Mouse (Mus musculus): ENCODE measurements around the gene Gm39115.
"Not testable (repeated sequence)": the region's sequence is repeated elsewhere in the genome, so short reads cannot be mapped to it uniquely, and the experiment has no call there.

Gm39115 gene

DNA sequence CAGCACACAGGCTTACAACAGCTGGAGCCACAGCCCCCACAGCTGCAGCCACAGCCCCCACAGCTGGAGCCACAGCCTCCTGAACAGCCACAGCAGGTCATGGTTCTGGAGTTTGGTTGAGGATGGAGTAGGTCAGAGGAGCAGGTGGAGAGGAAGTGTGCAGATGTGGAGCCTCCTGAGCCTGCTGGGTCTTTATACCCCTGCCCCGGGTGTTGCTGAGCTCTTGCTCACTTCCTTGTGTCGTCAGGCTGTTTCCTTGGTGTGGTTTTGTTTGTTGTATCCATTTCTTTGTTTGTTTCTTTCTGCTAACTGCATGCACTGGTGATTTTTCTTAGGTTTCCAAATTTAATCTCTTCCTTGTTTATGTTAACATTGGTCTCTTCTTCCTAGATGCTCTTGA, at the start of gene Gm39115:
TSS of gene Gm39115 (minus strand) at position 101 of the 400 bp plus-strand sequence.
- not testable (repeated sequence) for DNase-seq (ENCODE audit: low spot score)

DNA sequence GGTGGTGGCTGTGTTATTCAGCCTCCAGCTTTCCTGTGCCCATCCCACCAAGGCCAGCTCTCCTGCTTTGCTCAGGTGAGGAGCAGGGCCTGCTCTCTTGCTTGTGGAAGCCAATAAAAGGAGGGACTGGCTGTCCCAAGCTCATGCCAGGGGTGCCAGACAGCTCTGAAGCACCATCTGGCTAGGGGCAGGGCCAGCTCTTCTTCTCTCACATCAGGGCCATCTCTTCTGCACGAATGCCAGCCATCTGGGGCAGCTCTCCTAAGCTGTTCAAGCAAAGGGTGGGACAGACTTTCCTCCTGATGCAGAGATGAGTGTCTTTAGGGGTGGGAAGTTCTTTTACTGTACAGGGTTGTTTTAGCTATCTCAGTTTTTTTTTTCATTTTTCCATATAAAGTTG, 45.2 kb upstream of the Gm39115 start:
- no peak for DNase-seq (ENCODE audit: low spot score)

DNA sequence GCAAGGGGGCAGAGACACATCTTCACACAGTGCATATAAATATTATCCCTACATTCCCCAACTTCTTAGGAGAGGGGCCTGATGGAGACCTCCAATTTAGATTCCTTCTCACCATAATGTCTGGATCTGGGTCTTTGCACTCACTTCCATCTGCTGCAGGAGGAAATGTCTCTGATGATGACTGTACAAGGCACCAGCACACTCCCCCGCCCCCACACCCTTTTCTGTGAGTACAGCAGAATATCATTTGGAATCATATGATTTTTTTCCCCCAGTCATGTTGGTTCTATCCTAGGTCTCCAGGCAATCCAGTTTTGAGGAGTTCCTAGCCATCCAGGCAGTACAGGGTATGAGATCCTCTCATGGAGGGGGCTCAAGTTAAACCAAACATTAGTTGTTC, 42.9 kb upstream of the Gm39115 start:
- DNase-seq (ENCODE audit: low spot score), result no peak

DNA sequence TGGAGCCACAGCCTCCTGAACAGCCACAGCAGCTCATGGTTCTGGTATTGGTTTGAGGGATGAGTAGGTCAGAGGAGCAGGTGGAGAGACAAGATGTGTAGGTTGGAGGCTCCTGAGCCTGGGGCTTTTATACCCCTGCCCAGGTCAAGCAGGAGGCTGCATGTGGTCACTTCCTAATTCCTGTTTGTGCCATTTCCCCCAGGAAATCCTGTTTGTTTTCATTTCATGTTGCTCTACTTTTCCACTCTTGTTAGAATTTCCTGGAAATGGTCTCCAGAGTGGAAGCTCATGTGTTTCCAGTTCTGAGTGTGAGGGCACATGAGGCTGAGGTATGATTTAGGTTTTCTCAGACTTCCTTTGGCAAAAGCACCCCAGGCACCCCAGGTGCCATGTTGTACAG, 40.1 kb upstream of the Gm39115 start, which contains the start of gene Krtap5-2:
TSS of gene Krtap5-2 (minus strand) at position 101 of the 400 bp plus-strand sequence.
- not testable (repeated sequence) for DNase-seq (ENCODE audit: low spot score)

DNA sequence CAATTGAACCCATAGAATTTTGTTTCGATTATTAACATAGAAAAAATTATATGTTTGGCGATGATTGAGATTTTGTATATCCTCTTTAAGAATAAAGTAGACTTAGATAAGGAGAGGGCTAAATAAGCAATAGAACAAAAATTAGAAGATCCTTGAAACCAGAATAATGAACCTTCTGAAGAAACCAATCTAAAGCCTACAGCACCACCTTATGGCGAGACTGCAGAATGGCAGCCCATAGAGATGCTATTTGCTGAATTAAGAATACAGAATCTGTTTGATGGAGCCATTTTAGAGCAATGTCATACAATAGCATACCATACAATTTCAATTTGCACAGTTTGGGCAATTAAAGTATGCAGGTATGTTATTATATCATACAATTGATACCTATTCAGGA, 34.0 kb upstream of the Gm39115 start:
- DNase-seq (ENCODE audit: low spot score), result no peak

DNA sequence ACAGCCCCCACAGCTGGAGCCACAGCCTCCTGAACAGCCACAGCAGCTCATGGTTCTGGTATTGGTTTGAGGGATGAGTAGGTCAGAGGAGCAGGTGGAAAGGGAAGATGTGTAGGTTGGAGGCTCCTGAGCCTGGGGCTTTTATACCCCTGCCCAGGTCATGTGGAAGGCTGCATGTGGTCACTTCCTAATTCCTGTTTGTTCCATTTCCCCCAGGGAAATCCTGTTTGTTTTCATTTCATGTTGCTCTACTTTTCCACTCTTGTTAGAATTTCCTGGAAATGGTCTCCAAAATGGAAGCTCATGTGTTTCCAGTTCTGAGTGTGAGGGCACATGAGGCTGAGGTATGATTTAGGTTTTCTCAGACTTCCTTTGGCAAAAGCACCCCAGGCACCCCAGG, 29.8 kb upstream of the Gm39115 start, which contains the start of gene Gm4553:
TSS of gene Gm4553 (minus strand) at position 101 of the 400 bp plus-strand sequence.
- DNase-seq (ENCODE audit: low spot score), result not testable (repeated sequence)

DNA sequence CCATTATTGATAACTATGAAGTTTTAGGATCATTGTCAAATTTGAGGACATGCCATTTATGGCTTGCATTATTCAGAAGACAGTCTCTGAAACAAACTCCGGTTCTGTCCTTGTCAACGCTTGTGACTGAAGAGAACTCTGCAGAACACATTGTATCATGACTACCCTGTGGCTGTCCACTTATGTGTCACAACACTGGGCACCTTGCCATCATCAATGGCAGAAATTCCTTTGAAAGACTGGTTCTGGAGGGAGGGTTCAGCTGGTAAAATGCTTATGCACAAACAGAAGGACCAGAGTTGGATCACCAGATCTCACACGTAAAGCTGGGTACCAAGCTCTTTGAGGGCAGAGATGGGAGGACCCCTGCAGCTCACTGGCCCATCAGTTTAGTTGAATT, 23.5 kb upstream of the Gm39115 start:
- no peak for DNase-seq (ENCODE audit: low spot score)

DNA sequence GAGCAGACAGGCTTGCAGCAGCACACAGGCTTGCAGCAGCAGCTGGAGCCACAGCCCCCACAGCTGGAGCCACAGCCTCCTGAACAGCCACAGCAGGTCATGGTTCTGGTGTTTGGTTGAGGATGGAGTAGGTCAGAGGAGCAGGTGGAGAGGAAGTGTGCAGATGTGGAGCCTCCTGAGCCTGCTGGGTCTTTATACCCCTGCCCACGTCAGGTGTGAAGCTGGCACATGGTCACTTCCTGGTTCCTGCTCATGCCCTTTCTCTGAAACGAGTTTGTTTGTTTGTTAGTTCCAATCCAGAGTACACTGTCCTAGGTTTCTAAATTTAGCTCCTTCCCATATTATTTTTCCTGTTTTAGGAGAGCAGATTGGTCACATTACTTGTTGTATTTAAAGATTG, 21.2 kb upstream of the Gm39115 start, which contains the start of gene Gm29735:
TSS of gene Gm29735 (minus strand) at position 101 of the 400 bp plus-strand sequence.
- DNase-seq (ENCODE audit: low spot score), result not testable (repeated sequence)

DNA sequence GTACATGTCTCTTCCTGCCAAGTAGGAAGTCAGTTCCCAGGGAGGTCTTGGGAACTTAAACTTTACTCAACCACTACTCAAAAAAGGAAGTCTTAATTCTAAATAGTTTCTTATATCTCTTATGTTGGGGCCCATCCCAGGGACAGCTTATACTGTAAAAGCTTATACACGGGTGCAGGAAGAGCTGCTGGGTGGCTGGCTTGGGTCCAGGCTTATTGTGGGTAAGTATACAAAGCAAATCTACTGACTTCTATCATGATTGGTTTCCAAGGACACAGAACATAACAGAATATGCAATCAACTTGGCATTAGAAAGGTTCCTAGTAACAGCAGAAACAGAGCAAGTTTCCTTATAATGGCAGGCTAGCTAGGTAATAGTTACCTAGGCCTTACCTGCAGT, 19.5 kb upstream of the Gm39115 start:
- DNase-seq (ENCODE audit: low spot score), result no peak

DNA sequence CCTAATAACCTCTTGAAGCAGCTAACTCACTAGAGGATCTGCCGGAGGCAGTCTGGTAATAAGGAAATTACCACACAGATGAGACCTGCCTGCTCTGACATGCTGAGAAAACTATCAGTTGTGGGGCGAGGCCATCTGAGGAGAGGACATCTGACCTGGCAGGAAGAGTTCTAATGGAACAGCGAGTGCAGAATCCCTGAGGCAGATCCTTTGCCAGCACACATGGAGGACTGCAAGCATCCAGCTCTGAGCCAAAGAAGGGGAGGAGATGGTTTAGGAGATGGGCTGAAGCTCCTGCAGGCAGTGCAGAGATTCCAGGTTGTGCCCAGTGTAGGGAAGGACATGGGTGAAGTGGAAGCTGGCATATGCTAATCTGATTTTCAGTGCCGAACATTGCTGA, 16.4 kb upstream of the Gm39115 start:
- DNase-seq (ENCODE audit: low spot score), result no peak

DNA sequence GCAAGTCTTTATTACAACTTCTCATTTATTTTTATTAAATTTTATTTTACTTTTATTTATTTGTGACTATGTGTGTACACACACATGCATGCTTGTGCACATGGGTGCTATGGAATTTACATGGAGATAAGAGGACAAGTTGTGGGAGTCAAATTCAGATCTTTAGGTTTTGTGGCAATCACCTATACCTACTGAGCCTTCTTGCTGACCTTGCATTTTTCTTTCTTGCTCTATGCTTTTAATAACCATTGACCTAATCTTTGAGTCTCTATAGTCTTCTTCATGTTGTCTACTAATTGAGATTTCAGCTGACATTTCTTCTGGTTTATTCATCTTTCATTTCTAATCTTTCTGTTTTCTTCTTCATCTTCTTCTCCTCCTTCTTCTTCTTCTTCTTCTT, 12.8 kb upstream of the Gm39115 start:
- DNase-seq (ENCODE audit: low spot score), result no peak

DNA sequence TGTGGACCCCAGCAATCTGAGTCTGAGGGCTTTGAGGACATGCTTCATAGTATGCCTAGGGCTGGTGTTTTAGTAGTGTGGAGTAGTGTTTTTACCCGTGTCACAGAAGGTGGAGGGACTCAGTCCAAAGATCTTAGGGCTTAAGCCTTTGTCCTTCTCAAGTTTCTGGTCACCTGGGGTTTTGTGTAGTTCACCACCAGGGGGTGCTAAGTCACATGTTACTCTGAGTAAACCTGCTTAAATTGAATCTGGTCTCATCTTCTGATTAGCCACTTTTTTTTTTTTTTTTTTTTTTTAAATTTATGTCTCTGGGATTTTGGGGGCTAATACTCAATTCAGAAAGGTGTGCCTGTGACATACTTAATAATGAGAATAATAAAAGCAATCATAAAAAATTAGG, 10.2 kb upstream of the Gm39115 start:
- peak; percentile 52 for DNase-seq (ENCODE audit: low spot score)

DNA sequence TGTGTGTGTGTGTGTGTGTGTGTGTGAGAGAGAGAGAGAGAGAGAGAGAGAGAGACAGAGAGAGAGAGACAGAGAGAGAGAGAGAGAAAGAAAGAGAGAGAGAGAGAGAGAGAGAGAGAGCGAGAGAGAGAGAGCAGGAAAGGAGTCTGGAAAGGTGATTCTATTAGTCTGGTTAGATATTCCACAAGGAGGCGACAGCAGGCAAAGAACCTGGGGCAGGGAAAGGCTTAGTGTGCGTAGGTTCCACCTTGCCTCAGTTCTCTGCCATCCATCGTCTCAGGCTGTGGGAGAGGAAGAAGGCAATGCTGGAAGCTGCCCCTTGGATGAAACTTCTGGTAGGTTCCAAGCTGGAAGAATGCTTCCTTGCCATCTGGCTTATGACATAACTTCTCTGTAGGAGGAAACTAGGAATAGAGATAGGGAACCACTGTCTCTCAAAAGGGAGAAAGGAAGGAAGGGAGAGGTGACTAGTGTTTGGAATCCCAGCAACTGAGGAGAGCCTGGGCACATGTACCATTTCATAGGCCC, 9.6 kb upstream of the Gm39115 start:
- DNase-seq (ENCODE audit: low spot score), result no peak

DNA sequence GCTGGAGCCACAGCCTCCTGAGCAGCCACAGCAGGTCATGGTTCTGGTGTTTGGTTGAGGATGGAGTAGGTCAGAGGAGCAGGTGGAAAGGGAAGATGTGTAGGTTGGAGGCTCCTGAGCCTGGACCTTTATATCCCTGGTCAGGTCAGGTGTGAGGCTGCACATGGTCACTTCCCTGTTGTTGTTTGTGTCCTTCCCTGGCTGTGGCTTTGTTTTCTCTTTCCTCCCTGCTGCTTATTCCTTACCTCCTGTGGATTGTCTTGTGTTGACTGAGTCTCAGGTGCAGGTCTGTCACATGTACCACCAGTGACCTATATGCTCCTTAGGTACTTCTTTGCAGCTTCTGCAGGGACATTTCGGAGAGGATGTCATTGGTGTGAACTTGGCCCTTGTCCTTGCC, 8.7 kb upstream of the Gm39115 start, which contains the start of gene Gm45337:
TSS of gene Gm45337 (minus strand) at position 101 of the 400 bp plus-strand sequence.
- no peak for DNase-seq (ENCODE audit: low spot score)

DNA sequence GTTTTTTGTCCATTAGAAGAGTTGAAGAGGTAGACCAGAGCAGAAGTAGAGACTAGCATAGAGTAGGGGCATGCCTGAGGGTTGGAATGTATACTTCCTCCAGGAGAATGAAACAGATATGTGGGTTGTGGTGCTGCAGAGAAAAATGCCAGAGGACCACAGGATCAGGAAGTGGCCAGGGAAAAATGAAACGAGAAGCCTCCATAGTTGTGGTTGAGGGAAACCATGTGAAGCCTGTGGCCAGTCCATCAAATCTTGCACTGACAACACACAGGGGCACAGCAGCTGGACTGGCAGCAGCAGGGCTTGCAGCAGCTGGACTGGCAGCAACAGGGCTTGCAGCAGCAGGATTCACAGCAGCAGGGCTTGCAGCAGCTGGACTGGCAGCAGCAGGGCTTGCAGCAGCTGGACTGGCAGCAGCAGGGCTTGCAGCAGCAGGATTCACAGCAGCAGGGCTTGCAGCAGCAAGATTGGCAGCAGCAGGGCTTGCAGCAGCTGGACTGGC, 7.7 kb upstream of the Gm39115 start:
- not testable (repeated sequence) for DNase-seq (ENCODE audit: low spot score)

DNA sequence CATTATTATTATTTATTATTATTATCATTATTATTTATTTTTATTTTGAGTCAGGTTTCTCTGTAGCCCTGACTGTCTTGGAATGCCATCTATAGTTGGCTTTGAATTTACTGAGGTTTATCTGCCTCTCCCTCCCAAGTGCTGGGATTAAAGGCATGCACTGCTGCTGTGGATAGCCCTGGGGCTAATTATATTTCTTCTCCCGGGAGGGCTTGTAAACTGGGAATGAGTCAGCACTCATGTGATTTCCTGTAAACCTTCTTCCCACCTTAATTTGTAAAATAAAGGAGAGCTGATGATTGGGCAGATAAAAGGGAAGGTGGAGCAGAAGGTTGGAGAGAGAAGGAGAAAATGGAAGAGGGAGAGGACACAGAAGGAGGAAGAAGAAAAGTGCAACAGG, 4.9 kb upstream of the Gm39115 start:
- no peak for DNase-seq (ENCODE audit: low spot score)

DNA sequence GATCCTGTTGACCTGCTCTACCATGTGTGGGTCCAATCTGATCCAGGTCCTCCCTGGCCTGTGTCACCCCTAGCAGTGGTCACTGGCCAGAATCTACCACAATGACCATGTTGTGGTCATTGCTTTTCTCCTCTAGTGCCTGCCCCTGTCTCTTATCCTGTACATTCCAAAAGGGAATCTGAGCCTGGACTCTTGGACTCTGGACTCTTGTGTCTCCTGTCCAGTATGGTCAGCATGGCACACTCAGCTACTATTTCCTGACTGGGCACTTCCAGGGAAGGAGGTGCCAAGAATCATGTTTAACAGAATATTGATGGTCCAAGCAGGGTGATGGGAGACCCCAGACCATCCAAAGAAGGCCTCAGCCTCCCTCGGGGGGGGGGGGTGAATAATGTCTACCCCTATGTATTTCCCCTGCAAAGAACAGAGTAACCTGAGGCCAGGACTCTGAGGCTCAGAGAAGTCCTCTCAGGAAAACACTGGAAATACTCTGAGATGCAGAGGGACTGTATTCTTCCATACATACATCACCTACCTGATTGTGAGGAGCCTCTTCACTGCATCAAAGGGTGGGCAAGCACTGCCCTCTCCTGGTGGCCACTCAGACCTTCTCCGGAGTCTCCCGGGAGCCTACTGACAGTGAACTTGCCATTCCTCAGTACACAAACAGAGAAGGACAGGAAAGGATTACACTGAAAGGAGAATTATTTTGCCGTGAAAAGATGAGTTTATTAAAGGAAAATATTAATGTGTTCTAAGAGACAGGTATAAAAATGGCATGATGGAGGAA, 1.4 kb downstream of the Gm39115 start:
- DNase-seq (ENCODE audit: low spot score), result peak; percentile 21

DNA sequence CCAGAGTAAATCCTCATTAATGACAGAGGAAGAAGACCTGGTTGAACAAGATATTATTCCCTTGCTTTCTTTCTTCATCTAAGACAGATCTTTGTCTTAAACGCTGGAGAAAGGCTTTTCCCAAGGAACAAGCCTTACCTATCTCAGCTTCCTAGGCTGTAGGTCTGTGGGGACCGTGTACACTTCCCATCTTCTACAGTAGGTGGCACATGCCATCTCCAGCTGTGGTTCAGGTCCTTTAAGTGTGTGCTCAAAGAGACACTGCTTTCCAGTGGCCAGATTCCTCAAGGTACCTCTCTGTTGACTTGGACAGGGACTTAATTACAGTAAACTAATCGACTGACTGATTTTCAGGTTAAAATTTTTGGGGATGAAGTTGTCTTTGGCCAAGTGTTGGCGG, 7.0 kb downstream of the Gm39115 start:
- no peak for DNase-seq (ENCODE audit: low spot score)

DNA sequence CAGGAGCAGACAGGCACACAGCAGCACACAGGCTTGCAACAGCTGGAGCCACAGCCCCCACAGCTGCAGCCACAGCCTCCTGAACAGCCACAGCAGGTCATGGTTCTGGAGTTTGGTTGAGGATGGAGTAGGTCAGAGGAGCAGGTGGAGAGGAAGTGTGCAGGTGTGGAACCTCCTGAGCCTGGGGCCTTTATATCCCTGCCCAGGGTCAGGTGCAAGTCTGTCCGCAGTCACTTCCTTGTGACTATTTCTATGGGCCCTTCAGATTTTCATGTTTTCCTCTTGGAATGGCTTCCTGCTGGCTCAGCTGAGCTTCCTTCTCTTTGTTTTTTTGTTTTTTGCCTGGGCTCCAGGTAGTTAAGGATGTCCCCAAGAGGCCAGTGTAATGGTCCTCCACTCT, 15.2 kb downstream of the Gm39115 start, which contains the start of gene Gm45618:
TSS of gene Gm45618 (minus strand) at position 101 of the 400 bp plus-strand sequence.
- DNase-seq (ENCODE audit: low spot score), result not testable (repeated sequence)

DNA sequence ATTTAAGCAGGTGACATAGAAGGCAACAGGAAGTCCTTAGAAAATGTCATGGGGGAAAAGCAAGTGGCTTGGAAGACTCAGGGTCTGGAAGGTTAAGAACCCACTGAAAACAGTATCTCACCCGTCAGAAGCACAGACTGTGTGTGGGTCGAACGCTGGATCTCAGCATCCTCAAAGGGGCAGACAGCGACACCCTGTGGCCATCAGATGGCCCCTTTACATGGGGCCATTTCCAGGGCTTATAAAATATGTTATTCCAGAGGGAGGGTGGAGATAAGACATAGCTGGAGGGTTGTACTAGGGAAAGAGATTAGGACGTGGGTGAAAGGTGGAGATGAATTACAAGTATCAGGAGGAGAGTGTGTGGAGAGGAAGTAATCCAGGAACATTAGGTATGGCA, 16.2 kb downstream of the Gm39115 start:
- DNase-seq (ENCODE audit: low spot score), result peak; percentile 23

DNA sequence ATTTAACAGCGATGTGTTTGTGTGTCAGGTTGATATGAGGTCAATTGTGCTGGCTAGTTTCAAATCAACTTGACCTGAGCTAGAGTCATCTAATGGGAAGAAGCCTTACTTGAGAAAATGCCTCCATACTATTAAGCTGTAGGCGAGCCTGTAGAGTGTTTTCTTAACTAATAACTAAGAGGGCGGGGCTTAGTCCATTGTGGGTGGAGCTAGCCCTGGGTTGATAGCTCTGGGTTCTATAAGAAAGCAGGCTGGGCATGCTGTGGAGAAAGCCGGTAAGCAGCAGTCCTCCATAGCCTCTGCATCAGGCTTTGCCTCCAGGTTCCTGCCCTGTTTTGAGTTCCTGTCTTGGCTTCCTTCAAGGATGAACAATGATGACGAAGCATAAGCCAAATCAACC, 31.1 kb downstream of the Gm39115 start:
- DNase-seq (ENCODE audit: low spot score), result no peak

DNA sequence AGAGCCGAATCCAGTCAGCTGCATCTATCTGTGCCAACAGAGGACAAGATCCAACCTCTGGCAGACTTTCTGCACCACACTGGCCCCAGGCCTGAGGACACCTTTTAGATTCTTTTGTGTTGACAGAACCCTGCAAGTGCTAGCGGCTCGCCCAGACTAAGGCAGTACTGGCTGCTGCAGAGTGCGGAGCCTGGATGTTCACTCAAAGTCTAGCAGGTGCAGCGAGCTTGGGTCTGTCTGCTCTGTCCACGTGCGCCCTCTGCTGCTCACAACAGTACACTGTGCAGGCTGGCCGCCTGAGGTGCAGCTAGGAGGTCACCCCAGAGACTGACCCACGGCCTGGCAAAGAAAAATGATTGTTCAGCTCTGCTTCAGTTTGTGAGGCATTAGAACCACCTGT, 38.1 kb downstream of the Gm39115 start:
- DNase-seq (ENCODE audit: low spot score), result peak; percentile 84

DNA sequence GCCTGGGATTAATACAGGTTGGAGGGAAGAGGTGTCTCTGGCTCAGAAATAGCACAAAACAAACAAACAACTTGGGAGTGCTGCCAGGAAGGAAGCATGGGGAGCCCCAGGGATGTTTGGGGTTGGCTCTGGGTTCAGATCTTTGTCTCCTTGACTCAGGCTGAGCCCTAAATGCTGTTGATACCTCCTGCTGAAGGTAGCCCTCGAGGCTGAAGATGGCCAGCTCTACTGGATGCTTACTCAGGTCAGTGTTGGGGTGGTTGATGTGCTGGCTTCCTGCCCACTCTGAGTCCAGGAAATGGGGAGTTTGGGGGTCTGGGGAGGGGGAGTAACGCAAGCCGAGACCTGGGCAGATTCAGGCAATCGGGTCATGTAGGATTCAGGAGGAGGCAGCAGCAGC, 39.1 kb downstream of the Gm39115 start:
- no peak for DNase-seq (ENCODE audit: low spot score)
